Mouse (Mus musculus) MEL (cell line): Measurements from ENCODE around the gene Vps26b.

ENCODE experiments used
- MAFK ChIP-seq: IDR thresholded peaks from 2 replicates; pipeline ENCODE4 v1.6.1; 2011; ENCODE audit warnings: low read depth, mild to moderate bottlenecking, low read length, improper control_type of control experiment, borderline replicate concordance
- POLR2AphosphoS2 ChIP-seq: IDR thresholded peaks from 2 replicates; pipeline ENCODE4 v1.6.1; 2011; ENCODE audit warnings: low read length, improper control_type of control experiment
- TCF12 ChIP-seq: IDR thresholded peaks from 2 replicates; pipeline ENCODE4 v1.6.1; 2014; ENCODE audit warnings: low read depth, mild to moderate bottlenecking, inconsistent platforms, low read length, improper control_type of control experiment, moderate library complexity

GRCm38 (mm10) chr9:26977754-26978153 is 52.1 kb downstream of the Vps26b start:
- no peak for TF ChIP-seq POLR2AphosphoS2
- TF ChIP-seq MAFK: no peak
- no peak for TF ChIP-seq TCF12
